Mouse (Mus musculus) stomach, adult 2 months (tissue): ENCODE data around the gene Irgq. TPM values are rescaled to one million over a fixed set of nuclear protein-coding genes. Genes with fewer than 3 reads are reported as not detected.

ENCODE experiments used
- polyA plus RNA-seq: library from polyadenylated mRNA; depleted of rRNA; stranded (reverse); fragments of >200 nt; gene quantifications from 2 replicates; pipeline ENCODE4 v1.2.3, GENCODE M21; 2012; rRNA removed

The Irgq gene
- polyA plus RNA-seq = 8.1 and 9.0 TPM in 2 replicates

GRCm38 (mm10) chr7:24530062-24530931 lies at the start of gene Irgq:
Gene Irgq, plus strand, starts transcription at chr7:24530689.

GRCm38 (mm10) chr7:24481474-24482207 lies 48.8 kb upstream of the Irgq start, which contains the start of gene Cadm4:
Gene Cadm4, plus strand, starts transcription at chr7:24482023.

GRCm38 (mm10) chr7:24506838-24507725 lies 23.4 kb upstream of the Irgq start, which contains the start of gene Zfp428:
Gene Zfp428, plus strand, starts transcription at chr7:24507006.

GRCm38 (mm10) chr7:24512355-24512754 lies 18.1 kb upstream of the Irgq start, which contains the start of gene AC161166.1:
Gene AC161166.1, minus strand, starts transcription at chr7:24512455.

GRCm38 (mm10) chr7:24546068-24546614 lies 15.7 kb downstream of the Irgq start, which contains the start of the genes Pinlyp and Xrcc1:
Gene Pinlyp, minus strand, starts transcription at chr7:24546118.
Gene Xrcc1, plus strand, starts transcription at chr7:24546289.

GRCm38 (mm10) chr7:24587330-24588105 lies 57.0 kb downstream of the Irgq start, which contains the start of the genes Ethe1 and Zfp575:
Gene Ethe1, plus strand, starts transcription at chr7:24587543.
Gene Zfp575, minus strand, starts transcription at chr7:24587641.

Other genes starting within 250 kb of the Irgq start
- 0.96 and 1.8 TPM in 2 replicates for gene Zfp61, start 229.5 kb upstream of the Irgq start, polyA plus RNA-seq
- gene Zfp94, start 214.0 kb upstream of the Irgq start, polyA plus RNA-seq = 2.3 and 2.8 TPM in 2 replicates
- gene Tescl, start 196.8 kb upstream of the Irgq start, polyA plus RNA-seq = 0.26 and 0.63 TPM in 2 replicates
- gene Lypd5, start 181.5 kb upstream of the Irgq start, polyA plus RNA-seq = 43.9 and 102 TPM in 2 replicates
- 39.3 and 74.6 TPM in 2 replicates for gene Kcnn4, start 160.4 kb upstream of the Irgq start, polyA plus RNA-seq
- gene Smg9, start 131.1 kb upstream of the Irgq start, polyA plus RNA-seq = 32.6 and 35.9 TPM in 2 replicates
- 0.03 and 0.04 TPM in 2 replicates for gene Irgc1, start 78.4 kb upstream of the Irgq start, polyA plus RNA-seq
- gene Plaur, start 68.2 kb upstream of the Irgq start, polyA plus RNA-seq = 16.9 and 29.3 TPM in 2 replicates
- 8.2 and 13.7 TPM in 2 replicates for gene Cadm4, start 48.7 kb upstream of the Irgq start, polyA plus RNA-seq
- gene Zfp428, start 23.7 kb upstream of the Irgq start, polyA plus RNA-seq = 14.6 and 33.0 TPM in 2 replicates
- gene AC161166.1, start 18.2 kb upstream of the Irgq start, polyA plus RNA-seq = not detected in 2 replicates
- gene Pinlyp, start 15.4 kb downstream of the Irgq start, polyA plus RNA-seq = 37.2 and 46.2 TPM in 2 replicates
- 16.4 and 20.3 TPM in 2 replicates for gene Xrcc1, start 15.6 kb downstream of the Irgq start, polyA plus RNA-seq
- gene Ethe1, start 56.9 kb downstream of the Irgq start, polyA plus RNA-seq = 167 and 181 TPM in 2 replicates
- 1.9 and 3.4 TPM in 2 replicates for gene Zfp575, start 57.0 kb downstream of the Irgq start, polyA plus RNA-seq
- 5.6 and 8.8 TPM in 2 replicates for gene Phldb3, start 80.1 kb downstream of the Irgq start, polyA plus RNA-seq
- 168 and 173 TPM in 2 replicates for gene Lypd3, start 105.9 kb downstream of the Irgq start, polyA plus RNA-seq
- gene Tex101, start 146.0 kb downstream of the Irgq start, polyA plus RNA-seq = not detected in 2 replicates
- gene BC049730, start 178.6 kb downstream of the Irgq start, polyA plus RNA-seq = not detected in 2 replicates
- gene Gm4763, start 196.2 kb downstream of the Irgq start, polyA plus RNA-seq = not detected in 2 replicates
- gene Cd177, start 229.6 kb downstream of the Irgq start, polyA plus RNA-seq = 2.9 and 3.4 TPM in 2 replicates
- gene Ceacam10, start 246.5 kb downstream of the Irgq start, polyA plus RNA-seq = 3.0 and 3.4 TPM in 2 replicates